Mouse (Mus musculus): ENCODE results near the gene Cacna1b. TPM values are rescaled to one million over a fixed set of nuclear protein-coding genes. Genes with fewer than 3 reads are reported as not detected.

Gene Cacna1b
- polyA plus RNA-seq, 1 experiment = 3.8 TPM

- no peak for TF ChIP-seq POLR2A (IDR thresholded peaks at IDR 0.05; ENCODE audit: borderline replicate concordance, extremely low read depth, low read depth, low read length)
- H3K4me1 ChIP-seq (ENCODE audit: control insufficient read depth, insufficient read depth, low read length) = no peaks in the 10 kb centered on the region
- WGBS = 84% methylated on average over 3 of the region's 3 CpGs
- H3K4me3 ChIP-seq (replicated peaks; ENCODE audit: extremely low read depth, low read depth, low read length) = no peak overlapping the region
- no peak for DNase-seq
These were observed 85.3 kb downstream of the Cacna1b start for GRCm38 (mm10) chr2:24677629-24678028.

GRCm38 (mm10) chr2:24674432-24675006, 88.4 kb downstream of the Cacna1b start:
- no peak overlapping the region for H3K4me3 ChIP-seq (replicated peaks; ENCODE audit: extremely low read depth, low read depth, low read length)
- H3K4me1 ChIP-seq (ENCODE audit: control insufficient read depth, insufficient read depth, low read length) = no peaks in the 10 kb centered on the region
- TF ChIP-seq POLR2A (IDR thresholded peaks at IDR 0.05; ENCODE audit: borderline replicate concordance, extremely low read depth, low read depth, low read length) (no peak), CTCF (IDR thresholded peaks at IDR 0.05; ENCODE audit: insufficient read depth, low read length) (no peak)
- no peak for DNase-seq
- WGBS = 70% methylated on average over 6 of the region's 6 CpGs

- DNase-seq = no peak
- TF ChIP-seq POLR2A (IDR thresholded peaks at IDR 0.05; ENCODE audit: borderline replicate concordance, extremely low read depth, low read depth, low read length) (no peak), CTCF (IDR thresholded peaks at IDR 0.05; ENCODE audit: insufficient read depth, low read length) (no peak)
- no peaks in the 10 kb centered on the region for H3K4me1 ChIP-seq (ENCODE audit: control insufficient read depth, insufficient read depth, low read length)
- 90% methylated on average over 5 of the region's 5 CpGs for WGBS
- H3K4me3 ChIP-seq (replicated peaks; ENCODE audit: extremely low read depth, low read depth, low read length) = no peak overlapping the region
These were observed 94.4 kb downstream of the Cacna1b start for GRCm38 (mm10) chr2:24668598-24668997.

GRCm38 (mm10) chr2:24664678-24665257, 98.2 kb downstream of the Cacna1b start:
- no peak for TF ChIP-seq CTCF (IDR thresholded peaks at IDR 0.05; ENCODE audit: insufficient read depth, low read length)
- TF ChIP-seq POLR2A (IDR thresholded peaks at IDR 0.05; ENCODE audit: borderline replicate concordance, extremely low read depth, low read depth, low read length) = no peak
- no peak for DNase-seq
- H3K4me3 ChIP-seq (replicated peaks; ENCODE audit: extremely low read depth, low read depth, low read length) = no peak overlapping the region
- H3K4me1 ChIP-seq (ENCODE audit: control insufficient read depth, insufficient read depth, low read length) = no peaks in the 10 kb centered on the region
- 37% methylated on average over 9 of the region's 9 CpGs for WGBS

- Histone ChIP-seq H3K4me3 (replicated peaks; ENCODE audit: extremely low read depth, low read depth, low read length) (no peak overlapping the region), H3K4me1 (ENCODE audit: control insufficient read depth, insufficient read depth, low read length) (no peaks in the 10 kb centered on the region)
- 57% methylated on average over 6 of the region's 6 CpGs for WGBS
- TF ChIP-seq CTCF (IDR thresholded peaks at IDR 0.05; ENCODE audit: insufficient read depth, low read length) (no peak), POLR2A (IDR thresholded peaks at IDR 0.05; ENCODE audit: borderline replicate concordance, extremely low read depth, low read depth, low read length) (no peak)
- peak; percentile 30 for DNase-seq
These were observed 103.7 kb downstream of the Cacna1b start for GRCm38 (mm10) chr2:24659150-24659775.

- 83% methylated on average over 6 of the region's 6 CpGs for WGBS
- no peak overlapping the region for H3K4me3 ChIP-seq (replicated peaks; ENCODE audit: extremely low read depth, low read depth, low read length)
- no peak for TF ChIP-seq CTCF (IDR thresholded peaks at IDR 0.05; ENCODE audit: insufficient read depth, low read length)
- TF ChIP-seq POLR2A (IDR thresholded peaks at IDR 0.05; ENCODE audit: borderline replicate concordance, extremely low read depth, low read depth, low read length) = no peak
- no peak for DNase-seq
- no peaks in the 10 kb centered on the region for H3K4me1 ChIP-seq (ENCODE audit: control insufficient read depth, insufficient read depth, low read length)
These were observed 114.4 kb downstream of the Cacna1b start for GRCm38 (mm10) chr2:24648503-24648902.

GRCm38 (mm10) chr2:24646452-24647146, 116.4 kb downstream of the Cacna1b start:
- Histone ChIP-seq H3K4me1 (ENCODE audit: control insufficient read depth, insufficient read depth, low read length) (no peaks in the 10 kb centered on the region), H3K4me3 (replicated peaks; ENCODE audit: extremely low read depth, low read depth, low read length) (no peak overlapping the region)
- WGBS = 82% methylated on average over 5 of the region's 5 CpGs
- no peak for TF ChIP-seq CTCF (IDR thresholded peaks at IDR 0.05; ENCODE audit: insufficient read depth, low read length)
- no peak for TF ChIP-seq POLR2A (IDR thresholded peaks at IDR 0.05; ENCODE audit: borderline replicate concordance, extremely low read depth, low read depth, low read length)
- no peak for DNase-seq

- no peaks in the 10 kb centered on the region for H3K4me1 ChIP-seq (ENCODE audit: control insufficient read depth, insufficient read depth, low read length)
- H3K4me3 ChIP-seq (replicated peaks; ENCODE audit: extremely low read depth, low read depth, low read length) = no peak overlapping the region
- DNase-seq = no peak
- 77% methylated on average over 7 of the region's 7 CpGs for whole genome bisulfite sequencing
- TF ChIP-seq POLR2A (IDR thresholded peaks at IDR 0.05; ENCODE audit: borderline replicate concordance, extremely low read depth, low read depth, low read length) (no peak), CTCF (IDR thresholded peaks at IDR 0.05; ENCODE audit: insufficient read depth, low read length) (no peak)
These were observed 120.1 kb downstream of the Cacna1b start for GRCm38 (mm10) chr2:24642834-24643233.

GRCm38 (mm10) chr2:24638102-24638954, 124.6 kb downstream of the Cacna1b start:
- Histone ChIP-seq H3K4me1 (ENCODE audit: control insufficient read depth, insufficient read depth, low read length) (no peaks in the 10 kb centered on the region), H3K4me3 (replicated peaks; ENCODE audit: extremely low read depth, low read depth, low read length) (no peak overlapping the region)
- no peak for TF ChIP-seq CTCF (IDR thresholded peaks at IDR 0.05; ENCODE audit: insufficient read depth, low read length)
- TF ChIP-seq POLR2A (IDR thresholded peaks at IDR 0.05; ENCODE audit: borderline replicate concordance, extremely low read depth, low read depth, low read length) = no peak
- DNase-seq = no peak
- WGBS = 73% methylated on average over 14 of the region's 14 CpGs
